Mouse (Mus musculus): ENCODE measurements at regions not wholly inside any gene's neighbourhood (a gene's known extent, or its start where the extent isn't known, plus 50 kb on each side); places are given as distances from the start of the nearest gene placed in this dataset.
A peak's percentile ranks its signal among the peaks of the same experiment; 100 is the strongest.

DNA sequence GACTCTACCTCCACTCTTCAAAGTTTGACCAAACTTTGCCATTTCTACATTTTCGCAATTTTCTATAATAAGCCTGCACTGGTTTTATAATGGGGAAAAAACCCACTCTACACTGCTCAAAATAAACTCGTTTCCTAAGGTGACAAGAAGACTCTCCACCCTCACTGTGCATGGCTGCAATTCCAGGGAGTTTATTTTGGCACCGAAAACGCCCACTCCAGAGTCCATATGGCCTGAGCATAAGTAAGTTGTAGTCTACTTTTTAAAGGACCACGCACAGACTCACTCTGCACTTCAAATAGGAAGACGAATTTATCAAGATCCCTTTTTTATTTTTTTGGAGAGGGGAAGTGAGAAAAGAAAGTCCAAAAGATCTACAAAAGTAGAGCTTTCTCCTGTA lies 219.4 kb downstream of the Pdcd6ip start:
- peak; percentile 67 for DNase-seq

DNA sequence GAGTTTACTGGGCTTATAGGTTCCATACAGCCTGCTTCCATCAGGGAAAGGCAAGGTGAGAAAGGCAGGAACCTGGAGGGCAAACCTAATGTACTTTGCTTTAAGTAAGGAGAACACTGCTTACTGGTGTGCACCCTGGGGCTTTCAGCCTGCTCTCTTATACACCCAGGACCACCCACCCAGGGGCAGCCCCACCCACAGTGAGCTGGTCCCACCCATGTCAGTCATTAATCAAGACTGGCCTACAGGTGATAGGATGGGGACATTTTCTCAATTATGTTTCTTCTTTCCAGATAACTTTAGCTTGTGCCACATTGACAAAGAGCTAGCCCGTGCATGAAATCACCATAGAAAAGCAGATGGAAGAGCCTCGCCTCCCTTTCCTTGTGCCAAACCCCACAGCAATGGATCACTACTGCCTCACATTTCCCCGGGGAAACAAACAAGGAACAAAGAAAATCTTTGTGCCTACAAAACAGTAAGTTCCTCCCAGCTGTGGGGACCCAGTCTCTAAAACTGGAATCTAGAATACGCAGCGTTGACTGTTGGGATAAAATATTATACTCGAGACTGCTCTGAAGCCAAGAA lies 221.5 kb downstream of the Pdcd6ip start:
- DNase-seq = peak; percentile 44

DNA sequence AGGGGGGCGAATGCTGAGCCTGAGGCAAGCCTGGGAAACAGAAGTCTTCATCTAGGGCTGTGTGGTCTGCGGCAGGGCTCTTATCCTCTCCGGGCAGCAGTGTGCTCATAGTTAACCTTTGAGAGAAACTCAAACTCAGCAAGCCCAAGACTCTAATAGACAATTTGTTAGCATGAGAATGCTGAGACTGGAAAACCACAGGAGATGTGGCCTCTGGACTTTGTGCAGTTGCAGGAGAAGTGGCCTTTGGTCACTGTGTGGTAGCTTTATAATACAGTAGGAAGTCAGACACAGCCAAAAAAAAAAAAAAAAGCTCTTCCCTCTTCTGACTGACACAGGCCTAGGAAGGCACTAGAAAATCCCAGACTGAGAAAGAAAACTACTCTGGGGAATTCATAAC lies 228.2 kb downstream of the Pdcd6ip start:
- DNase-seq = no peak

DNA sequence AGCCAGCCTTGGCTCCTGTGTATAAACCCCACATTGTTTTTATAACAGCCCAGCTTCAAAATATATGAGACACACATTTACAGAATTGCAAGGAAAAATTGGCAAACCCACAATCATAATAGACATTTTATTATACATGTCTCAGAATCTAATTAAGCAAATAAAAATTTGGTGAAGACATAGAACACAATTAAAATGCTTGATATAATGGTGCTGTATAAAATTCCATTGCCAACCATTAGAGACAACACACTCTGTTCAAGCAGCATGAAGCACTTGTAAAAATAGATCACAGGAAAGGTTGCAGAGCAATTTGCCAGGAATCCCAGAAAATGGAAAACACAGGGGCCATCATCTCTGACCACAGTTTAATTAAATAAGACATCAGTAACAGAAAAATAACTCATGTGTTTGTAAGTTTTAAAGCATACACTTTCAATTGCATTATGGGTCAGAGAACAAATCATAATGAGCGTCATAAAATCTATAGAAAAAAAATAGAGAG lies 229.2 kb downstream of the Pdcd6ip start:
- DNase-seq = no peak

DNA sequence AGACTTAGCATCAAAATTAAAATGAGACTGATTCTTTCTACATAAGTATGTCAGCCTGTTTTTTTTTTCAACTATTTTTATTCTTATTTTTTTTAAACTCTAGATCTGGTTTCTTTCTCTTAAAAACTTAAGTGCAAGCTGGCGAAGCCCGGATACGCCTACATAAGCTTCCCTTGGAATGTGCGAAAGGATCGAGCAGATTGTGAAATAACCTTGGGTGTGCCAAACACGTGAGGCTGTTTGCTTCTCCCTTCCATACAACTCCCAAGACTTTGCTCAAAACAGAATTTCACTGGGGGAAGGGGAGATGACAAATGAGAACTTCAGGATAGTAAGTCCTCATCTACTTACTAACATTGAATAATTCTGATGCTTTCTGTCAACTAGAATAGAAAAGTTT lies 236.3 kb downstream of the Pdcd6ip start:
- peak; percentile 88 for DNase-seq

DNA sequence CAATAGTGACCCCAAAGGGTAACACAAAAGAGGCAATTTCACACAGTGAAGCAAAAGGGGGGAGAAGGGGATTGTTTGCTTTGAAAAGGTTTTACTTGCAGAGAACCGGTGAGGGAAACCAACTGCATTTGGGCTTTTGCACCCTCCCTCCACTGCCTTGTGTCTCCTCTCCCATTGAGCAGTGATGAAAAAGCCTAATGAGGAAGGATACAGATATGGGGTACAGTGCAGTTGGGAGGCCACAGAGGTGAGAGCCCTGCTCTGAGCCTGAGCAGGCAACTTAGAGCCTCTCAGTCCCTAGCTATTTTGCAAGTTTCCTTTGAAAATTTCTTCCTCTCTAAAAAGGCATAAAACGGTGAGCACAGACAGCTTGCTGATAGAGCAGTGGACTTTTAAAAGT lies 245.2 kb downstream of the Pdcd6ip start:
- DNase-seq = no peak

DNA sequence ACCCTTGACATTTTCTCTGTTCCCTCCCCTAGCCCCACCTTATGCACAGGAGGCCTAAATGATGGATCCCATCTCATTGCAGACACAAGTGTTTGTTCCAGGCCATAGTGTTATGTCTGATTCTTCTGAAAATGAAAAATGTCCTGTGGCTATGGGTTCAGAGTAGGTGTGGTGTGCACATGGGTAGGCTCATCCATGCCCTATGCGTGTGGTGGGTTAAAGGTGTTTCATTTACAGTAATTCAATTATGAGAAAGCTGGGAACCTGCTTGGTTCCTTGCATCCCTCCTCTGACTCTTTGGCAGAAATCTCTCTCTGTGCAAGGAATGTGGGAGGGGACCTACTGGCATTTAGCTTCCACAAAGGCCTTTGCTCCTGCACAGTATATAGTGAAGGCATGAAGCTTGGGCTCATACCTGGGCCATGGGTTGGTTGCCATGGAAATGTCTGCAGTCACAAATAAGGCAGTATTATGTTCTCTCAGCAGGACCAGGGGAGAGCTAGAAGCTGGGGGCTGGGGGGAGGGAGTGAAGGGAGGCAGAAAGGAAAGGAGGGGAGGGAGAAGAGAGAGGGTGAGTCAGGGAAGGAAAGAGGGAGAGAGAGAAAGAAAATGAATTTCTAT lies 245.7 kb downstream of the Pdcd6ip start:
- DNase-seq = no peak

DNA sequence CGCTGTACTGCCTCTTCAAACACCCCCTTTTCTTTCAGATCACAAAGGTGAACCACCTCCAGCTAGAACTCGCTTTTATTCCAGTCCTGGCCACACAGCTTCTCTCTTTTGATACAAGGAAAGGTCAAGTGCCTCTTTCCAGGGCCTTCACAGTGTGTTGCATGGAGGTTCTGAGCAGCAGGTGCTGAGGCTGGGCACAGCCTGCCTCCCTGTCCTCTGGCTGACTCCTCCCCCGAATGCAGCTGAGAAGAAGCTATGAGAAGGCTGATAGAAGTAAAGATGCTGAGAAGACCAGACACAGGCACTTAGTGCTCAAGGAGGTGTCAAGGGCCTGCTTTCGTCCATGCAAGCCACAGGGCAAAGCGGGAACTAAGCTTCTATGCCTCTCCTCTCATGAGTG lies 248.2 kb downstream of the Pdcd6ip start:
- DNase-seq = no peak

DNA sequence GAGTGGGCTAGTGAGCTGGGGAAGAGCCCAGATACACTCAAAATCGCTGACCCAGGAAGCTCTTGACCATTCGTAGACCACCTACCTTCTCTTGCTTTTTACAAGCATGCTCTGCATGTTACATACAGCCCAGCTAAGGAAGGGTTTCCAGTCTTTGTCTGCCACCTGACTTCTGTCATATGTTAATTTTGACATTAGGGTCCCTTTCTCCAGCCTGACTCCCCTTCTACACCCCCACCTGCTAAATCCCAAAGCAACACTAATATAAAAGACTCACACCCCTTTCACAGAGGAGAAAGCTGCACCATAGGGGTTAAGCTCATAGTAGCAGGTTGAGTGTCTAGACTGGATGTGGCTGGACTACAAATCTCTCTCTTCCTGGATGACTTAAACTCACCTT lies 248.8 kb downstream of the Pdcd6ip start:
- DNase-seq = no peak

DNA sequence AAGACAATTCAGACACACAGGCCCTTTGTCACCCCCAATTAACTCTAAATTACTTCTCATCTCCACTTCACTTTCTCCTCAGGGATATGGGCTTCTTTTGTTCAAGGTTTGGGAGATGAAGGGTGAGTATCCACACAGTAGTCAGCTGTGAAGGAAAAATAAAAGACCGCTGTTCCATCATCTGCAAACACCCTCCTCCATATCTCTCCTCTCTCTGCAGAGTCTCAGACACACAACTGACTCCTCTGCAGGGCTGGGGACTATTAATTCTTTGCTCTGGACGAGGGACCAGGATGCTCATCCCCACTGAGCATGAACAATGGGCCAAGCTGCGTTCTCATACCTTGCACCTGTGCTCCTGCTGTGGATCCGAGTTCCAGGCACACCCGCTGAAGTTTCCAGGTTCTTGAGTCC lies 249.3 kb downstream of the Pdcd6ip start:
- no peak for DNase-seq

DNA sequence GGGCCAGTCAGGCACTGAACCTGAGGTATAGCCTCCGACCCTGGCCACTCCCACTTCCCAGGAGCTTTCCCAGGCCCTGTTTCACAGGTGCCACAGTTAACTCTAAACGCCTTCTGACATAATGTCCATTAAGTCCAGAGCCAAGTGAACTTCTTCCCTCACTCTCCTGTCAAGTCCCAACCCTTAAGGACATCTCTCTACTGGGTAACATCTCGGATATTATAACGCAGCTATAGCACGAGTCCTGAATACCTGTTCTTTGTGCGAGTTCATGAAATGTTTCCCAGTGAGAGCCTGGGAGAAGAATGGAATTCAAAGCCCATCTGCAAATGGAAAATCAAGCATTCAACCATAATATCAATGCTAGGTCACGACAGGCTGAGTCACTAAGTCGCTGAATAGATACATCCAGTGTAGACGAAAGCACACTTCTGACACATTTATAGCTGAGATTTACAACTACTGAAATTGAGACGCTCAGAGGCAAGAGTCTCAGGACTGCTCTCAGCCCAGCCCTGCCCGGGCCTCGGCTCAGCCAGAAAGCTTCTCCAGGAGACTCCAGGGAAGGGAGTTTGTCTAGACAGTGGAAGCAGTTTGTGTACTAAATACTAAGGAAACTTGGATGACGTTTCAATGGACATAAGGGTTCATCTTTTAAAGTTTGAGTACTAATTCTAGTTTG lies 250.7 kb downstream of the Pdcd6ip start:
- no peak for DNase-seq

DNA sequence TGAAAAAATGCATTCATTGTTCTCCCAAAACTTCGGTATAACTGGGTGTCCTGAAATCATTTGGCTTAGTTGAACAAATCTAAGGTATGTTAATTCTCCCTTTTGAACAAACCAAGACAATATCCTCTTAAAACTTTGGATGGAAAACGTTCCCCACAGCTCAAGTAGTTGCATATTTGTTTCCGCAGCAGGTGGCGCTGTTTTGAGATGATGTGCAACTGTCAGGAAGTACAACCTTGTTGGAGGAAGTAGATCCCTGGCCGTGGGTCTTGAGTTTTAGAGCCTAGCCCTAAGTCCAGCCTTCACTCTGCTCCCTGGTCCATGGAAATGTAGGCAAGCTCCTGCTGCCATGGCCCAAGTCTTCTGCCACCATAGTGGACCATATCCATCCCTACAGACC lies 252.5 kb downstream of the Pdcd6ip start:
- DNase-seq = no peak

DNA sequence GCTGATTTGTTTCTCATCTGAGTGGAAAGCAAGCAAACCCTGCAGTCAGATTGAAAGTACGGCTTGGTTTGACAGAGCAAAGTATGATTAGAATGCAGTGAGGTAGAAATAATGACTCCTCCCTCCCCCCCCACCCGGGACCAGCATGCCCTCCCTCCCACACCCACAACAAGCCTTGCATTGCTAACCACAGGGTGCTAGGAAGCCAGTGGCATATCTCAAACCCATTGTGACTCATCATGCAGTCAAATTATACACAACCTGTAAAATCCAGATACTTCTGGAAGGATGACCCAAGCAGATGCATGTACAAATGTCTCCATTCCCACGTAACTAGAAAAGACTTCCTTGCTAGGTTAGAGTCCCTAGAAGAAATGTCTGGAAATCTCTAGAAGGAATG lies 254.8 kb downstream of the Pdcd6ip start:
- no peak for DNase-seq

DNA sequence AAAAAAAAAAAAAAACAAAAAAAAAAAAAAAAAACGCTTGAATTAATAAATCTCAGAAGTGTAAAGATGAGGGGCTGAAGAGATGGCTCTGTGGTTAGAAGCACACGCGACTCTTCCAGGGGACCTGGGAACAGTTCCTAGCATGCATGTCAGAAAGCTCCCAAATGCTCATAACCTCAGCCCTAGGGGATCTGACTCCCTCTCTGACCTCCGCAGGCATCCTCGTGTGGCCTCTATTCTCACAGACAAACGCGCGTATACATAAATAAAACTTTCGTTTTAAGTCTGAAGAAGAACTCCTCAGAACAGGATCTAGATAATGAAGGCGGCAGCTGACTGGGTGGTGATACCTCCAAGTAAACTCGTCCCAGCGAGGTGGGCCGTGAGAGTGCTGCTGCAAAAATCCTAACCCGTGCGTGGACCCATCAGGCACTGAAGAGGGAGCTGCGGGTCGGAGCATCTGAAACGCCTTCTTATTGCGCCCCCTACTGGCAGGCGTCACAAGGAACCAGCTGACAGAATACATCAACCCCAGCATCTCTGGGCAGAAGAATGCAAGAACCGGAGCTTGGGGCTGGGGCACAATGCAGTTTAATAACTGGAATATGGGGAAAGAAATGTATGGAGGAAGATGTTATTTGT lies 266.2 kb downstream of the Pdcd6ip start:
- DNase-seq = peak; percentile 70

DNA sequence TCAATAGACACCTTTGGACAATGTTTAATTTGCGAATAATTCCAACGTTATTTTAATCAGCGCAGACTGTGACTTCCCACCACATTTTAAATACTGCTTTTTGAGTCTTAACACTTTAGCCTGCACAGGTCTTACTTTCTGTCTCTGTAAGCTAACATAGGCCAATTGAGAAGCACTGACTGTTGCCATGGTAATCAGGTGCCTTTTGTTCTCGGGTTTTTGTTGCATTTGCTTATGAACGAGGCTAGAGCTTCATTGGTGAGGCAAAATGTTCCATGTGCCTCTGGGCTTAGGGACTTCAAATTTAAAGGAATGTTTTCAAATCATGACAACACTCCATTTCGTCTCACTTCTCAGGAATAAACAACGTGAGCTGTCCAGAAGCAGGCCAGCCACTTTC lies 269.7 kb downstream of the Pdcd6ip start:
- DNase-seq = no peak

DNA sequence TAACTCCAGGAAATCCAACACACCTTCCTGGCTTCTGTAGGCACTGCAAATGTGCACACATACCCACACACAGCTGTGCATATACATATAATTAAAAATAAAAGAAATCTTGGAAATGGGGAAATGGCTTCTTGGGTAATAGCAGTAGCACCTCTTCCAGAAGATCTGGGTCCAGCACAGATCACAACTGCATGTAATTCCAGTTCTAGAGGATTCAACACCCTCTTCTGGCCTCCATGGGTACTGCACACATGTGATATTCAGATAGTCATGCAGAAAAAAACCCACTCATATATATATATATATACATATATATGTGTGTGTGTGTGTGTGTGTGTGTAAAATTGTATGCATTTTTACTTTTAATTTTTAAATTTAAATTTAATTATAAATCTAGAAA lies 272.1 kb downstream of the Pdcd6ip start:
- DNase-seq = no peak

DNA sequence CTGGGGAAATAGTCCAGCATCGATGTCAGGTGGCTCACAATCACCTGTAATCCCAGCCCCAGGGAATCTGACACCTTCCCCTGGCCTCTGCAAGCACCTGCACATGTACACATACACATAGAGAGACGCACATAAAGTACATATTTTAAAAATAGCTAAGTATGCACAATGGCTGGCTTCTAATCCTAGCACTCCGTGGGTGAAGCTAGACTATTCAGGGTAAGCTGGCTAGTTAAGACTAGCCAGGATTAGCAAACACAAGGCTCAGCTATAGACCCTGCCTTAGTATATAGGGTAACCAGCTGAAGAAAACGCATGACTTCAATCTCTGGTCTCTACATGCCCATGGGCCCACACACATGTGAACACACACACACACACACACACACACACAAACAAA lies 274.6 kb downstream of the Pdcd6ip start:
- DNase-seq = no peak

DNA sequence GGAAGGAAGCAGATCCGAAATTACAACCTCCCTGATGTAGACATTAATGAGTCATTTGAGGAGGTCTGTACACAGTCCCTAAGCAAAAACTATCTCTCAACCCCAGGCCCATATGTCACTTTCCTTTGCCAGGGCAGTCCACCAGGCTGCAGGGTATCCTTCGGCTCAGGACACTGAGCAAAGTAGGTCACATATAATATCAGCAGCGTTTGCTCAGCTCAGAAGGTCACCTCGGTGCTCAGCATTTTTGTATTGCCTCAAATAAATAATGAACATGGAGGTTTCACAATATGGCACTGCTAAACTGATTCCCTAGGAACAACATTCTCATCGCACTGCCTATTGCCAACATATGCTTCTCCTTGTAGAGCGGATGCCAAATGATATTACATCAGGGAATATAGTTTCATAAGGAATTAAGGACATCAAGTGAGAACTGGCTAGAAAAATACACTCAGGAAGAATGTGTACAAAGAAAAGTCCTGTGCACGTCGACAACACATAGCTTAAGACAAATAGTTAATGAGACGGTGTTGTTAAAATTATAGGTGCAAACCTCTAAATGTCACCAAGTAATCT lies 275.4 kb downstream of the Pdcd6ip start:
- DNase-seq = peak; percentile 33

DNA sequence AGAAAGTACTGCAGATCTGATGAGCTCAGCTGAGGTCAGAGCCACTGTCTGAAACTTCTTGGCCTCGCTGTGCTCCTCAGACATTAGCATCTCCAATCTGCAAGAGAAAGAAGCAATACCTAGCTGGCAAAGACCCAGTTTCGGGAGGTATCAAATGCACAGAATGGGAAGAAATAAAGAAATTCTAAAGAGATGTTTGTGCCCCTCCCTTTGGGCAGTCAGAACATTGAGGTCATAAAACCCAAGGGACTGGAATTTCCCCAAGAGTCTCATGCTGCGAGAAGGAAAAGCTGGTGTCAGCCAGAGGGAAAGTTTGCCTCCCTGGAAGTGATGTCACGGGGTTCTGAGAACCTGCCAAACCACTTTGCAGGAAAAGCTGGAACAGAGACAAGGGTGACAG lies 277.6 kb downstream of the Pdcd6ip start:
- no peak for DNase-seq

DNA sequence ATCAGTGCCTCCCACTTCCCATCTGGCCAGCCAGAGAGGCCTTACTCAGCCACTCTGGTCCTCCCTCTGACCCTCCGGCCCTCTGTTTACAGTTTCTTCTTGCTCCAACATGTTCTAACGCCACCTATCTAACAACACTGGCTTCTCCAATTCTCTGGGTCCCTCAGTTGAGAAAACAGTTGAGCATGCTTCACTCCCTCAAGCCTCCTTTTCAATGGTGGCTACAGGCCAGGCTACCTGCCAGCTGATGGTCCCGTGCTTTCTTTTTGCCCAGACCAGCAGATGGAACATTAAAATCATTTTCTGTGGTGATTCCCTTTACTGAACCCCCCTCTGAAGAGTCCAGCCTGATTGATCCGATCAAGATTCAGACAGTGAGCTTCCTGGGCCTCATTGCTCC lies 280.8 kb downstream of the Pdcd6ip start:
- no peak for DNase-seq

DNA sequence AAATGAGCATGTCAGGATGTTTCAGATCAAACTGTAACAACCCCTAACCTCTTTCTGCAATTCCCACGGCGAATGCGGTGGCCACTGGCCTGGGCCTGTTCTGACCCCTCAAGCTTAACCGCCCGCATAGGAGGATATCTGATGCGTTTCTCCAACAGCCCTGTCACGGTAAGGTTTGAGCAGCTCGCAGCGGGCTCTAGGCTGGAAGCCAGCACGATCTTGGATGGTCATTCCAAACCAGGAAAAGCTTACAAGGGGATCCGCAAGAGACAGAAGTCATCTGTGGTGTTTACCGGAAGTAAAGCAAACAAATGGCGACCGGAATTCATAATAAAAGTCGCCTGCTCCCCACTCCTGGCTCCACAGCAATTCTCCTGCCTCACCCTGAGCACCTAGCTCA lies 281.7 kb downstream of the Pdcd6ip start:
- DNase-seq = no peak

DNA sequence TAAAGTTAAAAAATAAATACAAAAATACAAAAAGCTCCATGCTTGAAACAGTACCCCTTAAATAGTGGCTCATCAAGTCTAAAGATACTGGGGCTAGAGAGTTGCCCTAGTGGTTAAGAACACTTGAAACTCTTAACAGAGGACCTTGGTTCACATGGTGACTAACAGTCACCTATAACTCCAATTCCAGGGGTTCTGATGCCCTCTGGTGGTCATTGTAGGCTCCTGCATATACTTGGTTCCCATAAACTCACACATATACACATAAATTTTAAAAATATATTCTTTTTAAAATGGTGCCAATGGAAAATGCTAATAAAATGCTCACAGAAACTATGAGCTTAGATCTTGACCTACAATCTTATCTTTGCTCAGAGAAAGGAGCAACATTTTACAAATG lies 286.4 kb downstream of the Pdcd6ip start:
- DNase-seq = no peak

DNA sequence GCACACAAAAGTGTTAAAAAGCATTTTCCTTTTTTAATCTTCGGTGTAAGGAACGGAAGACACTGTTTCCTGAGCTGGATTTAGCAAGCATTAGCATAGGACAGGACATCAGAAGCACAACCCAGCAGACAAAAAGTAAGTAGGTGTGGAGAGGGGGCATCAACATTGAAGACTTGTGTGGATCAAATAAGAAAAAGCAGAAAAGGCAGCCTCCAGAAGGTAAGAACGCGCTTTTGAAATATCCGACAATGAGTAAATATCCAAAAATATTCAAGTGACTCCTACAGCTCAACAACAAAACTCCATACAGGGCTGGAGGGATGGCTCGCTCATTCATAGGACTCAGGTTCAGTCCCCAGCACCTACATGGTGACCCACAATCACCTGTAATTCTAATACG lies 286.9 kb downstream of the Pdcd6ip start:
- no peak for DNase-seq

DNA sequence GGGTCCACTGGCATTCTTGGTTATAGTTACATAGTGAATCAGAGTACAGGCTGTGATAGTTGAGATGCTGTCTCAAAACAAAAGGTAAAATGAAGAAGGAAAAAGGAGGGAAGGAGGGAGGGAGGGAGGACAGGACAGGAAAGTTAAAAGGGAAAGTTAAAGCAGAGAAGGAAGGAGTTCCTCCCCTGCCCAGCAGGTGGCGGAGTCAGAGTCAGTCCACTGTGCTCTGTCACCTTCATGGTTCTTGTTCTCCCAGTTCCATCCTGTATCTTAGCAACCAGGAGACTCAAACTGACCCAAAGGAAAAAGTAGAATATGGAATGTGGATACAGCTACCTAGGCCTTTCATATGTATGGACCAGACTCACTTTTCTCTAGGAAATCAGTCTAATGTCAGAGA lies 288.3 kb downstream of the Pdcd6ip start:
- DNase-seq = no peak
